Mouse (Mus musculus) liver, adult 2 months (tissue): ENCODE data around the gene Megf11. TPM values are rescaled to one million over a fixed set of nuclear protein-coding genes. Genes with fewer than 3 reads are reported as not detected.

Source experiments
- DNase-seq: peaks from one replicate; pipeline ENCODE4 v3.0.0-alpha.2; 2011; ENCODE audit warnings: low read depth, low spot score; ENCODE audit errors: extremely low read depth
- H3K27ac ChIP-seq: fragments of 200-500 bp; replicated peaks from 2 replicates; pipeline ENCODE4 v1.5.1; 2012; ENCODE audit warnings: low read depth, mild to moderate bottlenecking, control low read depth, inconsistent platforms, low read length; ENCODE audit not compliant: insufficient read depth
- H3K27me3 ChIP-seq: fragments of 200-500 bp; 2 replicates; pipeline ENCODE4 v1.6.1; 2012; ENCODE audit warnings: mild to moderate bottlenecking, moderate library complexity, low read length, inconsistent platforms; ENCODE audit not compliant: control insufficient read depth, insufficient read depth
- H3K36me3 ChIP-seq: fragments of 200-500 bp; 2 replicates; pipeline ENCODE4 v1.6.1; 2012; ENCODE audit warnings: low read length, inconsistent platforms; ENCODE audit not compliant: control insufficient read depth, insufficient read depth
- H3K4me1 ChIP-seq: fragments of 200-500 bp; 2 replicates; pipeline ENCODE4 v1.6.1; 2011; ENCODE audit warnings: low read length; ENCODE audit not compliant: control insufficient read depth, insufficient read depth
- H3K4me3 ChIP-seq: fragments of 200-500 bp; 2 replicates; pipeline ENCODE4 v1.5.1; 2011; ENCODE audit warnings: low read depth, mild to moderate bottlenecking, control low read depth, low read length, moderate library complexity; ENCODE audit not compliant: insufficient read depth
- H3K79me2 ChIP-seq: fragments of 200-500 bp; 2 replicates; pipeline ENCODE4 v1.6.1; 2012; ENCODE audit warnings: inconsistent platforms, mild to moderate bottlenecking, low read length, moderate library complexity; ENCODE audit not compliant: control insufficient read depth, insufficient read depth
- H3K9ac ChIP-seq: fragments of 200-500 bp; 2 replicates; pipeline ENCODE4 v1.6.1; 2012; ENCODE audit warnings: low read depth, mild to moderate bottlenecking, control low read depth, inconsistent platforms, low read length
- CTCF ChIP-seq: fragments of 200-500 bp; IDR thresholded peaks from 2 replicates; pipeline ENCODE4 v1.5.1; 2011; ENCODE audit warnings: low read depth, low read length, control low read depth
- POLR2A ChIP-seq: fragments of 200-500 bp; IDR thresholded peaks from 2 replicates; pipeline ENCODE4 v1.6.1; 2011; ENCODE audit warnings: low read length, control low read depth; ENCODE audit not compliant: insufficient read depth; ENCODE audit errors: extremely low read depth
- WGBS: fragments of 180-500 bp; shearing (Covaris S2); methylation state at CpG from one replicate; pipeline ENCODE4 v1.1.7; 2018; 5-methylcytosine and 5-hydroxymethylcytosine counted together
- polyA plus RNA-seq: library from polyadenylated mRNA; depleted of rRNA; stranded (reverse); fragments of >200 nt; gene quantifications from 2 replicates; pipeline ENCODE4 v1.2.3, GENCODE M21; 2012; rRNA removed
- total RNA-seq: library from RNA; depleted of rRNA; stranded (reverse); fragments of >200 nt; gene quantifications from 2 replicates; pipeline ENCODE4 v1.2.3, GENCODE M21; 2014; rRNA removed

Gene Megf11
- total and polyA plus RNA-seq, 2 experiments, result 0.09 to 0.13 TPM

DNA sequence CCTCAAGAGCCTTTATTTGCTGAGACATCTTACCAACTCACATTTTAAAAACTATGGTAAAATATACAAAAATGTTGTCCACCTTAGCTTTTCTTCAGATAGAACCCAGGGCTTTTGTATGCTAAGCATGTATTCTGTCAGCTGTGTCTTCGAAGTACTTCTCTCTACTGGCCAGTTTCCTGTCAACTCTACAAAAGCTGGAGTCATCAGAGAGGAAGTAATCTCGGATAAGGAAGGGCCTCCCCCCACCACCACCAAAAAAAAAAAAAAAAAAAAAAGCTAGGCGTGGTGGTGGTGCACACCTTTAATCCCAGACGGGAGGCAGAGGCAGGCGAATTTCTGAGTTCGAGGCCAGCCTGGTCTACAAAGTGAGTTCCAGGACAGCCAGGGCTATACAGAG is 363.9 kb downstream of the Megf11 start:
- Histone ChIP-seq H3K27me3 (no peaks in the 10 kb centered on the region), H3K9ac (no peak overlapping the region), H3K36me3 (no peaks in the 10 kb centered on the region), H3K27ac (no peak overlapping the region), H3K79me2 (no peaks in the 10 kb centered on the region), H3K4me1 (no peaks in the 10 kb centered on the region), H3K4me3 (no peak overlapping the region)
- TF ChIP-seq CTCF (no peak), POLR2A (no peak)
- 80% methylated on average over 6 of the region's 6 CpGs for WGBS
- no peak for DNase-seq

DNA sequence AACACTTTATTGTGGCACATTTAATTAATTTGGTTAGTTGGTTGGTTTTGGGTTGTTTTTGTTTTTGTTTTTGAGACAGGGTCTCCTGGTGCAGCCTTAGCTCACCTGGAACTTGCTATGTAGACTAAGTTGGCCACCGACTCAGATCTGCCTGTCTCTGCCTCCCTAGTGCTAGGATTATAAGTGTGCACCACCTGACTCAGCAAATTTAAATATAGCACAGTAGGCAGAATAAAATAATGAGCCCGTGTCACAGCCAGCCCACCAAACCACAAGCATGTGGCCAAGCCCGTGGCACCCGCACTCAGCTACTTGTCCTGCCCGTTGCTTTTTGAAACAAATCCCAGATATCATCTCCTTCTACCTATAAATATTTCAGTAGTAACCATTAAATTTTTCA is 367.1 kb downstream of the Megf11 start:
- TF ChIP-seq CTCF (no peak), POLR2A (no peak)
- WGBS, result 92% methylated on average over 5 of the region's 5 CpGs
- no peak overlapping the region for H3K4me3 ChIP-seq
- H3K79me2 ChIP-seq, result no peaks in the 10 kb centered on the region
- H3K27me3 ChIP-seq, result no peaks in the 10 kb centered on the region
- H3K27ac ChIP-seq, result no peak overlapping the region
- no peaks in the 10 kb centered on the region for H3K4me1 ChIP-seq
- DNase-seq, result no peak
- no peaks in the 10 kb centered on the region for H3K36me3 ChIP-seq
- H3K9ac ChIP-seq, result no peak overlapping the region

DNA sequence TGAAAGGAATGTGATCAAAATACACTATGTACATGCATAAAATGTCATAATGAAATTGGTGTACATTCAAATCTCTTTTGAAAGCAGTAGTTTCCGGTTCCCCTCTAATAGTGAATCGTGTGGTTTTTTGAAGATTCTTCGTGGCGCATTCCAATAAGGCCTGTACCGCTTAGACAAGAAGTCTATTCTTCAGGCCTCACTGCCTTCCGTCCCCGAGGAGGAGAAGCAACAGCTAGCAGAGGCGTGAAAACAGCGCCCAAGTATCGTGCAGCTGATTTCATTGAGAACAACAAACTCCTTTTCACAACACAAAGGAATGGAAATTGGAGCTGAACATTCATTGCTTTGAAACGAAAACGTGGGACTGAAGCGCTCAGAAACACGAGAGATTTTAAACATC is 372.6 kb downstream of the Megf11 start:
- no peaks in the 10 kb centered on the region for H3K79me2 ChIP-seq
- no peaks in the 10 kb centered on the region for H3K4me1 ChIP-seq
- no peak overlapping the region for H3K27ac ChIP-seq
- DNase-seq, result no peak
- H3K9ac ChIP-seq, result no peak overlapping the region
- TF ChIP-seq POLR2A, result no peak
- 92% methylated on average over 14 of the region's 14 CpGs for WGBS
- H3K4me3 ChIP-seq, result no peak overlapping the region
- no peaks in the 10 kb centered on the region for H3K27me3 ChIP-seq
- no peaks in the 10 kb centered on the region for H3K36me3 ChIP-seq

Other genes starting within 250 kb of the Megf11 start
- 0.94 and 1.6 TPM in 2 replicates for gene Zwilch, start 212.5 kb upstream of the Megf11 start, total RNA-seq
- 0.12 and 0.25 TPM in 2 replicates for gene Zwilch, start 212.5 kb upstream of the Megf11 start, polyA plus RNA-seq
- gene Rpl4, start 212.3 kb upstream of the Megf11 start, total RNA-seq, result 401 and 408 TPM in 2 replicates
- 250 and 270 TPM in 2 replicates for gene Rpl4, start 212.3 kb upstream of the Megf11 start, polyA plus RNA-seq
- 11.2 and 13.9 TPM in 2 replicates for gene Snapc5, start 206.4 kb upstream of the Megf11 start, total RNA-seq
- 5.6 and 7.3 TPM in 2 replicates for gene Snapc5, start 206.4 kb upstream of the Megf11 start, polyA plus RNA-seq
- 0.09 TPM in 1 of 2 replicates, not detected in the other for gene Uchl4, start 150.4 kb upstream of the Megf11 start, total RNA-seq
- gene Uchl4, start 150.4 kb upstream of the Megf11 start, polyA plus RNA-seq, result not detected in 2 replicates
- gene Map2k1, start 132.0 kb upstream of the Megf11 start, total RNA-seq, result 34.7 and 40.3 TPM in 2 replicates
- 26.4 and 26.8 TPM in 2 replicates for gene Map2k1, start 132.0 kb upstream of the Megf11 start, polyA plus RNA-seq
- 5.7 and 6.0 TPM in 2 replicates for gene Tipin, start 104.0 kb upstream of the Megf11 start, total RNA-seq
- gene Tipin, start 104.0 kb upstream of the Megf11 start, polyA plus RNA-seq, result 1.4 and 2.5 TPM in 2 replicates
- 10.8 and 11.7 TPM in 2 replicates for gene Dis3l, start 44.3 kb upstream of the Megf11 start, total RNA-seq
- 7.7 and 8.4 TPM in 2 replicates for gene Dis3l, start 44.3 kb upstream of the Megf11 start, polyA plus RNA-seq